Mouse (Mus musculus) cortical plate, adult 2 months (tissue): ENCODE measurements around the gene Wdr35.

Experiments
- CTCF ChIP-seq: fragments of 200-500 bp; IDR thresholded peaks from 2 replicates; pipeline ENCODE4 v1.5.1; 2011; ENCODE audit warnings: mild to moderate bottlenecking, control low read depth, low read length; ENCODE audit not compliant: insufficient read depth; ENCODE audit errors: extremely low read depth
- POLR2A ChIP-seq: fragments of 200-500 bp; IDR thresholded peaks from 2 replicates; pipeline ENCODE4 v1.6.1; 2011; ENCODE audit warnings: mild to moderate bottlenecking, low read length, control low read depth; ENCODE audit not compliant: insufficient read depth; ENCODE audit errors: extremely low read depth

- TF ChIP-seq CTCF (no peak), POLR2A (no peak)
These were observed 89.9 kb downstream of the Wdr35 start for GRCm38 (mm10) chr12:9063611-9064010.
